Mouse (Mus musculus) neutrophil, adult 65 days (primary cell): Measurements from ENCODE around the gene Klhl10. TPM values are rescaled to one million over a fixed set of nuclear protein-coding genes. Genes with fewer than 3 reads are reported as not detected.

Experiments used
- total RNA-seq: library from RNA; stranded (reverse); gene quantifications from 2 replicates; pipeline ENCODE4 v1.2.4, GENCODE M21; 2023

Gene Klhl10
- not detected in 2 replicates for total RNA-seq

GRCm38 (mm10) chr11:100441797-100442196 lies at the start of gene Klhl10, which contains the start of gene Nt5c3b:
TSS of gene Klhl10 (plus strand) at chr11:100441917.
TSS of gene Nt5c3b (minus strand) at chr11:100441808.

GRCm38 (mm10) chr11:100397600-100398389 lies 43.9 kb upstream of the Klhl10 start, which contains the start of gene Jup:
TSS of gene Jup (minus strand) at chr11:100397763.

GRCm38 (mm10) chr11:100414021-100414913 lies 27.4 kb upstream of the Klhl10 start, which contains the start of gene P3h4:
TSS of gene P3h4 (minus strand) at chr11:100414836.

GRCm38 (mm10) chr11:100414914-100415822 lies 26.5 kb upstream of the Klhl10 start, which contains the start of gene Fkbp10:
TSS of gene Fkbp10 (plus strand) at chr11:100415697.

GRCm38 (mm10) chr11:100472197-100472934 lies 30.6 kb downstream of the Klhl10 start, which contains the start of gene Klhl11:
TSS of gene Klhl11 (minus strand) at chr11:100472741.

Other genes starting within 250 kb of the Klhl10 start
- not detected in 2 replicates for gene Krt9, start 248.7 kb upstream of the Klhl10 start, total RNA-seq
- gene Krt14, start 234.4 kb upstream of the Klhl10 start, total RNA-seq: not detected in 2 replicates
- gene Krt16, start 193.0 kb upstream of the Klhl10 start, total RNA-seq: not detected in 2 replicates
- gene Krt17, start 180.9 kb upstream of the Klhl10 start, total RNA-seq: not detected in 2 replicates
- not detected in 2 replicates for gene Krt42, start 172.0 kb upstream of the Klhl10 start, total RNA-seq
- gene Eif1, start 122.0 kb upstream of the Klhl10 start, total RNA-seq: 1,814 and 1,969 TPM in 2 replicates
- gene Gast, start 107.5 kb upstream of the Klhl10 start, total RNA-seq: not detected in 2 replicates
- 0.22 and 0.34 TPM in 2 replicates for gene Hap1, start 85.8 kb upstream of the Klhl10 start, total RNA-seq
- 15.8 and 23.9 TPM in 2 replicates for gene Jup, start 44.2 kb upstream of the Klhl10 start, total RNA-seq
- gene P3h4, start 27.1 kb upstream of the Klhl10 start, total RNA-seq: 0.22 and 0.23 TPM in 2 replicates
- 0.51 and 0.68 TPM in 2 replicates for gene Fkbp10, start 26.2 kb upstream of the Klhl10 start, total RNA-seq
- gene Nt5c3b, start 109 bp upstream of the Klhl10 start, total RNA-seq: 4.1 and 4.5 TPM in 2 replicates
- gene Klhl11, start 30.8 kb downstream of the Klhl10 start, total RNA-seq: 15.6 and 20.5 TPM in 2 replicates
- gene Acly, start 86.1 kb downstream of the Klhl10 start, total RNA-seq: 116 and 138 TPM in 2 replicates
- gene Ttc25, start 103.7 kb downstream of the Klhl10 start, total RNA-seq: not detected in 2 replicates
- gene Cnp, start 133.0 kb downstream of the Klhl10 start, total RNA-seq: 8.8 and 11.1 TPM in 2 replicates
- 38.6 and 41.5 TPM in 2 replicates for gene Nkiras2, start 177.3 kb downstream of the Klhl10 start, total RNA-seq
- gene Dnajc7, start 178.3 kb downstream of the Klhl10 start, total RNA-seq: 130 and 149 TPM in 2 replicates